Mouse (Mus musculus) forebrain, embryonic 14.5 days (tissue): Measurements from ENCODE around the gene Fbxo21. TPM values are rescaled to one million over a fixed set of nuclear protein-coding genes. Genes with fewer than 3 reads are reported as not detected.

Experiments used
- ATAC-seq: fragments of 200-750 bp; cut with Nextera tagmentation; 2 replicates; pipeline ENCODE4 v1.8.0; 2017; ENCODE audit warnings: mild to moderate bottlenecking, moderate library complexity
- DNase-seq: peaks from one replicate; pipeline ENCODE4 v3.0.0-alpha.2; 2015; ENCODE audit warnings: low spot score
- H3K27ac ChIP-seq: fragments of 300-500 bp; sonication (generic); 2 replicates; pipeline ENCODE4 v1.5.1; 2014; ENCODE audit warnings: low read depth, mild to moderate bottlenecking, control low read depth, low read length, moderate library complexity
- H3K27me3 ChIP-seq: fragments of 300-500 bp; sonication (generic); replicated peaks from 2 replicates; pipeline ENCODE4 v1.6.1; 2014; ENCODE audit warnings: low read length, control low read depth, mixed read lengths; ENCODE audit not compliant: control insufficient read depth, insufficient read depth
- H3K36me3 ChIP-seq: fragments of 300-500 bp; sonication (generic); 2 replicates; pipeline ENCODE4 v1.6.1; 2014; ENCODE audit warnings: low read length, control low read depth; ENCODE audit not compliant: control insufficient read depth, insufficient read depth
- H3K4me1 ChIP-seq: fragments of 300-500 bp; sonication (generic); 2 replicates; pipeline ENCODE4 v1.6.1; 2014; ENCODE audit warnings: antibody characterized with exemption, low read length, control low read depth; ENCODE audit not compliant: control insufficient read depth, insufficient read depth
- H3K4me2 ChIP-seq: fragments of 300-500 bp; sonication (generic); 2 replicates; pipeline ENCODE4 v1.6.1; 2014; ENCODE audit warnings: mild to moderate bottlenecking, control low read depth, low read length
- H3K4me3 ChIP-seq: fragments of 300-500 bp; sonication (generic); 2 replicates; pipeline ENCODE4 v1.5.1; 2014; ENCODE audit warnings: low read depth, low read length, control low read depth
- H3K9ac ChIP-seq: fragments of 300-500 bp; sonication (generic); 2 replicates; pipeline ENCODE4 v1.6.1; 2014; ENCODE audit warnings: mild to moderate bottlenecking, low read length, control low read depth, moderate library complexity
- H3K9me3 ChIP-seq: fragments of 300-500 bp; sonication (generic); replicated peaks from 2 replicates; pipeline ENCODE4 v1.6.1; 2016; ENCODE audit warnings: low read length, control low read depth, mixed read lengths; ENCODE audit not compliant: control insufficient read depth
- WGBS: fragments of 180-500 bp; shearing (Covaris S2); extraction: QIAGEN DNeasy Blood & Tissue Kit; methylation state at CpG from one replicate; pipeline ENCODE4 v1.1.7; 2014; 5-methylcytosine and 5-hydroxymethylcytosine counted together
- polyA plus RNA-seq: library from polyadenylated mRNA; unstranded; fragments of >200 nt; fragmentation: Nextera tagmentation; extraction: Ambion mirVana; gene quantifications from 2 replicates; pipeline ENCODE4 v1.2.1, GENCODE M21; 2014

Fbxo21 gene
- polyA plus RNA-seq, 1 experiment from 2014 or later, result 109 TPM

- DNase-seq (peak; percentile 39), ATAC-seq (peak; percentile 61)
- Histone ChIP-seq H3K9ac (0 out of 2 replicates have a peak overlapping the region, but pooled peaks have one; percentile 21), H3K36me3 (no peaks in the 10 kb centered on the region), H3K27me3 (no peaks in the 10 kb centered on the region), H3K27ac (peak overlapping the region; percentile 56; the same call in 1 of the 2 replicates), H3K4me3 (no peak overlapping the region), H3K4me1 (peaks cover 21% of the 10 kb centered on the region), H3K9me3 (no peaks in the 10 kb centered on the region; the same call in 1 of the 2 replicates), H3K4me2 (peak overlapping the region; percentile 32)
- WGBS, result 46% methylated on average over 25 of the region's 25 CpGs
Measured at GRCm38 (mm10) chr5:118036888-118037797, 60.6 kb downstream of the Fbxo21 start.

- no peaks in the 10 kb centered on the region; the same call in 1 of the 2 replicates for H3K9me3 ChIP-seq
- H3K27ac ChIP-seq, result peak overlapping the region; percentile 56
- DNase-seq, result peak; percentile 85
- H3K4me1 ChIP-seq, result peaks cover 21% of the 10 kb centered on the region
- no peak overlapping the region for H3K4me3 ChIP-seq
- ATAC-seq, result peak; percentile 87
- peak overlapping the region; percentile 32 for H3K4me2 ChIP-seq
- WGBS, result 15% methylated on average over 10 of the region's 10 CpGs
- 0 out of 2 replicates have a peak overlapping the region, but pooled peaks have one; percentile 21 for H3K9ac ChIP-seq
- no peaks in the 10 kb centered on the region for H3K36me3 ChIP-seq
- H3K27me3 ChIP-seq, result no peaks in the 10 kb centered on the region
Measured at GRCm38 (mm10) chr5:118037798-118038484, 61.4 kb downstream of the Fbxo21 start.

- DNase-seq (peak; percentile 52), ATAC-seq (no peak)
- Histone ChIP-seq H3K9me3 (no peaks in the 10 kb centered on the region; the same call in 1 of the 2 replicates), H3K9ac (no peak overlapping the region), H3K4me1 (peaks cover 21% of the 10 kb centered on the region), H3K4me3 (no peak overlapping the region), H3K27ac (no peak overlapping the region), H3K36me3 (no peaks in the 10 kb centered on the region), H3K4me2 (no peak overlapping the region), H3K27me3 (no peaks in the 10 kb centered on the region)
- 17% methylated on average over 12 of the region's 12 CpGs for WGBS
Measured at GRCm38 (mm10) chr5:118039241-118039668, 62.7 kb downstream of the Fbxo21 start.

GRCm38 (mm10) chr5:118042599-118042998 lies 66.1 kb downstream of the Fbxo21 start:
- H3K9me3 ChIP-seq, result no peaks in the 10 kb centered on the region
- 74% methylated on average over 6 of the region's 6 CpGs for WGBS
- H3K36me3 ChIP-seq, result no peaks in the 10 kb centered on the region
- H3K4me3 ChIP-seq, result no peak overlapping the region
- DNase-seq (no peak), ATAC-seq (no peak)
- no peaks in the 10 kb centered on the region for H3K27me3 ChIP-seq
- no peak overlapping the region for H3K4me2 ChIP-seq
- no peak overlapping the region for H3K9ac ChIP-seq
- peaks cover 17% of the 10 kb centered on the region for H3K4me1 ChIP-seq
- H3K27ac ChIP-seq, result no peak overlapping the region

GRCm38 (mm10) chr5:118043761-118044160 lies 67.2 kb downstream of the Fbxo21 start:
- no peak for ATAC-seq
- no peaks in the 10 kb centered on the region for H3K27me3 ChIP-seq

GRCm38 (mm10) chr5:118044907-118045306 lies 68.4 kb downstream of the Fbxo21 start:
- Histone ChIP-seq H3K4me2 (no peak overlapping the region), H3K9me3 (no peaks in the 10 kb centered on the region), H3K4me1 (no peaks in the 10 kb centered on the region), H3K9ac (no peak overlapping the region), H3K27me3 (no peaks in the 10 kb centered on the region), H3K4me3 (no peak overlapping the region), H3K36me3 (no peaks in the 10 kb centered on the region), H3K27ac (no peak overlapping the region; the same call in 1 of the 2 replicates)
- DNase-seq, result peak; percentile 72
- ATAC-seq, result 0 out of 2 replicates have a peak, but pooled peaks have one; percentile 42
- 74% methylated on average over 6 of the region's 6 CpGs for WGBS

More at GRCm38 (mm10) chr5:118043761-118044160, 67.2 kb downstream of the Fbxo21 start:
- Histone ChIP-seq H3K9me3 (no peaks in the 10 kb centered on the region), H3K27ac (no peak overlapping the region), H3K4me2 (no peak overlapping the region), H3K4me3 (no peak overlapping the region), H3K4me1 (peaks cover 7% of the 10 kb centered on the region), H3K9ac (no peak overlapping the region), H3K36me3 (no peaks in the 10 kb centered on the region)
- WGBS, result 86% methylated on average over 4 of the region's 4 CpGs
- no peak for DNase-seq

- WGBS, result 95% methylated on average over 9 of the region's 9 CpGs
- H3K9ac ChIP-seq, result no peak overlapping the region
- H3K4me2 ChIP-seq, result no peak overlapping the region
- H3K9me3 ChIP-seq, result no peaks in the 10 kb centered on the region
- ATAC-seq (no peak), DNase-seq (no peak)
- no peaks in the 10 kb centered on the region for H3K36me3 ChIP-seq
- H3K4me1 ChIP-seq, result no peaks in the 10 kb centered on the region
- no peak overlapping the region for H3K27ac ChIP-seq
- H3K27me3 ChIP-seq, result no peaks in the 10 kb centered on the region
- no peak overlapping the region for H3K4me3 ChIP-seq
Measured at GRCm38 (mm10) chr5:118045385-118045784, 68.9 kb downstream of the Fbxo21 start.

GRCm38 (mm10) chr5:118047091-118047757 lies 70.7 kb downstream of the Fbxo21 start:
- Histone ChIP-seq H3K27ac (no peak overlapping the region), H3K4me1 (no peaks in the 10 kb centered on the region), H3K9me3 (no peaks in the 10 kb centered on the region), H3K27me3 (no peaks in the 10 kb centered on the region), H3K4me2 (no peak overlapping the region), H3K9ac (no peak overlapping the region), H3K4me3 (no peak overlapping the region), H3K36me3 (no peaks in the 10 kb centered on the region)
- ATAC-seq (no peak), DNase-seq (no peak)
- 90% methylated on average over 14 of the region's 14 CpGs for whole genome bisulfite sequencing
